ENCODE assay signal across 9 mouse cellular contexts in the genomic region with DNA sequence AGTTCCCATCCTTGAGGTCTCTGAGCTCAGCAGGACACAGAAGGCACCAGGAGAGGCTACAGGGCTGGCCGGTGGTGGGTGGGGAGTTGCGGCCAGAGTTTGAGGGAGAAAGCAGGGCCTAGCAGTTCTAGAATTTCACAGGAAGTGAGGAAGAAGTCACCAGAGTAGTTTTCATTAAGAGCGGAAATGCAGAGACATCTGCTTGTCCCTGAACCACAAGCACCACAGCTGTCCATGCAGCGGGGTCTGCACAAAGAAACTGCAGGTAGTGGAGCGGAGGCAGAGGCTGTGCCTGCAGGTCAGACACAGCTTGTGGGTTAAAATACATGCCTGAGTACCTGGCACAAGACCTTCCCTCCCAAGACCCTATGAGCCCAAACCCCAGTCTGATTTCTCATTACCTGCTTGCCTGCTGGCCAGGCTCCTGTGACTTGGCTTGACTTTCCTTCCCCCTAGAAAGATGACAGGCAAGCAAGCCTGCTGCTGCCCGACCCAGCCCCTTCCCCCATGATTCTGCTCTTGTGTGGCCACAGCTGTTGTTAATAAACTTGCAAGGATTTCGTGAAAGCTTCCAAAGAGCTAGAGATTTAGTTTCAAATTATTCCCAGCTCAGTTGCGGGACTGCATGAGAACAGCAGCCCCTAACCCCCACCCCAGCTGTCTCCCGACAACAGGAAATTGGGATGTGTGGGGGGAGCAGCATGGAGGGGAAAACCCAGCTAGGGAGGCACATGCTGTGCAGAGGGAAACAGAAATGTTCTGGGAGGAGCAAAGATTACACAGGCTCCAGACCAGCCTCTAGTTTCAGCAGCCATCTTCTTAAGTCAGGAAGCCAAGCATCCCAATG. TPM values are rescaled to one million over a fixed set of nuclear protein-coding genes. Genes with fewer than 3 reads are reported as not detected.
DNase-seq lines count a peak whose midpoint lies in the region; ATAC-seq lines count a peak whose summit lies in the region.
"Had no signal": no experiment of that assay in that cellular context is flagged by ENCODE, and none has a peak within 500 bp of the region (broad histone marks: within the 10 kb centered on the region; RNA-seq: fewer than 3 reads in every experiment).

No protein-coding gene starts in this region.

- no peaks in the 10 kb centered on the region for H3K4me1 ChIP-seq in forebrain, embryonic 11.5 days (replicated peaks; ENCODE audit: control insufficient read depth, insufficient read depth, low read length)
- H3K4me1 ChIP-seq in hindbrain, embryonic 15.5 days (replicated peaks), result peaks cover 12% of the 10 kb centered on the region
- peaks cover 58% of the 10 kb centered on the region for H3K4me1 ChIP-seq in limb, embryonic 10.5 days

- 63% methylated on average over 9 of the region's 9 CpGs for WGBS in forebrain, embryonic 11.5 days
- WGBS in hindbrain, embryonic 15.5 days, result 50% methylated on average over 9 of the region's 9 CpGs
- WGBS in limb, embryonic 10.5 days, result 18% methylated on average over 9 of the region's 9 CpGs

- H3K9me3 ChIP-seq in forebrain, embryonic 11.5 days (ENCODE audit: control insufficient read depth, low read length), result no peaks in the 10 kb centered on the region
- H3K9me3 ChIP-seq in hindbrain, embryonic 15.5 days, result no peaks in the 10 kb centered on the region
- H3K9me3 ChIP-seq in limb, embryonic 10.5 days (replicated peaks), result no peaks in the 10 kb centered on the region

- H3K27ac ChIP-seq in forebrain, embryonic 11.5 days (ENCODE audit: low read depth, low read length), result peak overlapping the region; percentile 48
- H3K27ac ChIP-seq in hindbrain, embryonic 15.5 days (replicated peaks), result peak overlapping the region; percentile 76
- H3K27ac ChIP-seq in limb, embryonic 10.5 days, result peak overlapping the region; percentile 96

- H3K36me3 ChIP-seq in forebrain, embryonic 11.5 days (ENCODE audit: control insufficient read depth, insufficient read depth, low read length), result no peaks in the 10 kb centered on the region; the same call in 1 of the 2 replicates
- no peaks in the 10 kb centered on the region; the same call in 1 of the 2 replicates for H3K36me3 ChIP-seq in hindbrain, embryonic 15.5 days
- H3K36me3 ChIP-seq in limb, embryonic 10.5 days, result peaks cover 30% of the 10 kb centered on the region

- no peaks in the 10 kb centered on the region for H3K27me3 ChIP-seq in forebrain, embryonic 11.5 days (ENCODE audit: control insufficient read depth, insufficient read depth, low read length)
- H3K27me3 ChIP-seq in hindbrain, embryonic 15.5 days, result no peaks in the 10 kb centered on the region
- no peaks in the 10 kb centered on the region for H3K27me3 ChIP-seq in limb, embryonic 10.5 days (ENCODE audit: low read depth, poor library complexity, severe bottlenecking)
- H3K27me3 ChIP-seq: Patski had no signal

- no peak overlapping the region for H3K9ac ChIP-seq in forebrain, embryonic 11.5 days (ENCODE audit: low read length)
- no peak overlapping the region for H3K9ac ChIP-seq in hindbrain, embryonic 15.5 days

- no peak for ATAC-seq in forebrain, embryonic 11.5 days (replicated peaks; ENCODE audit: low FRiP score)
- ATAC-seq in hindbrain, embryonic 15.5 days (ENCODE audit: low FRiP score, low read depth), result peak; percentile 23; the same call in 1 of the 2 replicates
- ATAC-seq in frontal cortex, adult (ENCODE audit: low TSS enrichment), result no peak
- ATAC-seq: Patski had no signal

- peak; percentile 15 for DNase-seq in ovary, postnatal 10 days (ENCODE audit: low spot score)
- no peak for DNase-seq in ovary, adult 18-20 months (ENCODE audit: low spot score)
- peak; percentile 65 for DNase-seq in forebrain, embryonic 11.5 days (ENCODE audit: low spot score)
- DNase-seq in limb, embryonic 10.5 days (ENCODE audit: low spot score), result peak; percentile 87
- peak; percentile 21 for DNase-seq in naive thymus-derived CD4-positive, alpha-beta T cell, adult 2 months (ENCODE audit: low read depth)
- DNase-seq in adrenal gland, postnatal 36 days, result no peak

- no peak overlapping the region for H3K4me2 ChIP-seq in forebrain, embryonic 11.5 days (ENCODE audit: low read depth, low read length, severe bottlenecking)
- H3K4me2 ChIP-seq in hindbrain, embryonic 15.5 days, result no peak overlapping the region

- no peak overlapping the region for H3K4me3 ChIP-seq in forebrain, embryonic 11.5 days (ENCODE audit: low read depth, low read length)
- H3K4me3 ChIP-seq in hindbrain, embryonic 15.5 days, result no peak overlapping the region
- peak overlapping the region; percentile 41 for H3K4me3 ChIP-seq in limb, embryonic 10.5 days

RNA-seq across cellular contexts. Expression of a gene that starts 40.7 kb away (rescaled TPM):
- polyA plus RNA-seq in forebrain, embryonic 11.5 days (2014; fragmentation: Nextera tagmentation; extraction: Ambion mirVana), result 680 and 728 TPM in 2 replicates
- polyA plus RNA-seq in hindbrain, embryonic 15.5 days (2015; fragmentation: Nextera tagmentation; extraction: Ambion mirVana), result 488 and 506 TPM in 2 replicates
- 806 and 864 TPM in 2 replicates for polyA plus RNA-seq in limb, embryonic 10.5 days (2016; fragmentation: Nextera tagmentation; extraction: Ambion mirVana)
- 10 to 100 TPM; 33.6 to 42.0 TPM for total RNA-seq in adrenal gland, postnatal 36 days (2021)

Comparison
In these comparisons a context has a peak if more than half of its experiments do, and no peak if none do; other contexts are left out.
1. DNase-seq: peak in ovary, postnatal 10 days (single experiment), forebrain, embryonic 11.5 days (single experiment), limb, embryonic 10.5 days (single experiment) and naive thymus-derived CD4-positive, alpha-beta T cell, adult 2 months (single experiment); none in ovary, adult 18-20 months (single experiment) and adrenal gland, postnatal 36 days (0 of 2).
2. Peak in every context shown above with its lines, with median percentiles within 50 percentile points of each other: H3K27ac ChIP-seq.